Mouse (Mus musculus): Measurements from ENCODE around the gene Pcbp3. TPM values are rescaled to one million over a fixed set of nuclear protein-coding genes. Genes with fewer than 3 reads are reported as not detected.
A peak's percentile ranks its signal among the peaks of the same experiment; 100 is the strongest.
"Not testable (repeated sequence)": the region's sequence is repeated elsewhere in the genome, so short reads cannot be mapped to it uniquely, and the experiment has no call there.

The Pcbp3 gene
- total RNA-seq, 2 experiments from 2014 or later: 59.9 to 70.0 TPM

- DNase-seq (ENCODE audit: low spot score in 2 of 2): no peak
Measured at GRCm38 (mm10) chr10:76802500-76802885, 159.2 kb downstream of the Pcbp3 start.

GRCm38 (mm10) chr10:76801841-76802499, 159.7 kb downstream of the Pcbp3 start:
- DNase-seq (ENCODE audit: low spot score in 2 of 2): peak in 1 of 2 experiments; percentile 13

- peak in 1 of 2 experiments; percentile 14 for DNase-seq (ENCODE audit: low spot score in 2 of 2)
Measured at GRCm38 (mm10) chr10:76801237-76801641, 160.4 kb downstream of the Pcbp3 start.

GRCm38 (mm10) chr10:76798751-76799585, 162.7 kb downstream of the Pcbp3 start:
- no peak for DNase-seq (ENCODE audit: low spot score in 2 of 2)

- no peak for DNase-seq (ENCODE audit: low spot score in 2 of 2)
Measured at GRCm38 (mm10) chr10:76794102-76794501, 167.6 kb downstream of the Pcbp3 start.

- DNase-seq (ENCODE audit: low spot score in 2 of 2): peak; percentile 38 to 46
Measured at GRCm38 (mm10) chr10:76791475-76791874, 170.2 kb downstream of the Pcbp3 start.

GRCm38 (mm10) chr10:76789885-76790284, 171.8 kb downstream of the Pcbp3 start:
- DNase-seq (ENCODE audit: low spot score in 2 of 2): no peak

GRCm38 (mm10) chr10:76785312-76785711, 176.4 kb downstream of the Pcbp3 start:
- DNase-seq (ENCODE audit: low spot score in 2 of 2): no peak

- no peak for DNase-seq (ENCODE audit: low spot score in 2 of 2)
Measured at GRCm38 (mm10) chr10:76779225-76779624, 182.5 kb downstream of the Pcbp3 start.

GRCm38 (mm10) chr10:76771624-76772023, 190.1 kb downstream of the Pcbp3 start:
- DNase-seq (ENCODE audit: low spot score in 2 of 2): no peak

GRCm38 (mm10) chr10:76771086-76771485, 190.6 kb downstream of the Pcbp3 start:
- DNase-seq (ENCODE audit: low spot score in 2 of 2): no peak

GRCm38 (mm10) chr10:76769581-76769980, 192.1 kb downstream of the Pcbp3 start:
- DNase-seq (ENCODE audit: low spot score in 2 of 2): no peak

GRCm38 (mm10) chr10:76766196-76766595, 195.5 kb downstream of the Pcbp3 start:
- no peak for DNase-seq (ENCODE audit: low spot score in 2 of 2)

GRCm38 (mm10) chr10:76764927-76765326, 196.8 kb downstream of the Pcbp3 start:
- DNase-seq (ENCODE audit: low spot score in 2 of 2): no peak

GRCm38 (mm10) chr10:76763016-76763415, 198.7 kb downstream of the Pcbp3 start:
- DNase-seq (ENCODE audit: low spot score in 2 of 2): peak in 1 of 2 experiments; percentile 20

GRCm38 (mm10) chr10:76762411-76762810, 199.3 kb downstream of the Pcbp3 start:
- DNase-seq (ENCODE audit: low spot score in 2 of 2): peak in 1 of 2 experiments; percentile 13

GRCm38 (mm10) chr10:76759878-76760277, 201.8 kb downstream of the Pcbp3 start:
- peak in 1 of 2 experiments; percentile 6 for DNase-seq (ENCODE audit: low spot score in 2 of 2)

- DNase-seq (ENCODE audit: low spot score in 2 of 2): no peak
Measured at GRCm38 (mm10) chr10:76753640-76754039, 208.0 kb downstream of the Pcbp3 start.

GRCm38 (mm10) chr10:76744267-76744666, 217.4 kb downstream of the Pcbp3 start:
- DNase-seq (ENCODE audit: low spot score in 2 of 2): not testable (repeated sequence)

- no peak for DNase-seq (ENCODE audit: low spot score in 2 of 2)
Measured at GRCm38 (mm10) chr10:76736764-76737163, 224.9 kb downstream of the Pcbp3 start.

- peak; percentile 87 to 89 for DNase-seq (ENCODE audit: low spot score in 2 of 2)
Measured at GRCm38 (mm10) chr10:76734979-76735378, 226.7 kb downstream of the Pcbp3 start.

- DNase-seq (ENCODE audit: low spot score in 2 of 2): peak in 1 of 2 experiments; percentile 15
Measured at GRCm38 (mm10) chr10:76733677-76734068, 228.0 kb downstream of the Pcbp3 start.

Data from layer of hippocampus, postnatal 10 days (tissue).